Mouse (Mus musculus): Measurements from ENCODE around the gene Dst.

Dst gene

DNA sequence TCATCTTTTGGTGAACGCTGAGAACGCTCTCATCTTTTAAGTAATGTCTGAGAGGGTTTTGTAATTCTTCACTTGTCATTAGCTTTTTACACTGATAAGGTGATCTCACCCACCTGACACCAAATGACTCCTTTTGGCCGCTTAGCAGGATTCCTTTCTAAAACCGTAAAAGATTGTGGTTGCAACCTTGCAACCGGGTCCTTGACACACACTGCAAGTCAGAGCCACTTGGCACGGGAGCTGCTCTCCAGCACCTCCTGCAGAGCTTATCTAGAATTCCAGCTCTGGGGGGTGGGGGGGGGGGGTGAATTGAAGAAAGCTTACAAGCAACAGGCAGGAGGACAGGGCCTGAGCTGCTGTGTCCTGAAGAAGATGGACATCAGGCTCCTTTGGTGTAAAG is 420.6 kb downstream of the Dst start:
- intact Hi-C loops (cut with DNase I), result no loop called here

DNA sequence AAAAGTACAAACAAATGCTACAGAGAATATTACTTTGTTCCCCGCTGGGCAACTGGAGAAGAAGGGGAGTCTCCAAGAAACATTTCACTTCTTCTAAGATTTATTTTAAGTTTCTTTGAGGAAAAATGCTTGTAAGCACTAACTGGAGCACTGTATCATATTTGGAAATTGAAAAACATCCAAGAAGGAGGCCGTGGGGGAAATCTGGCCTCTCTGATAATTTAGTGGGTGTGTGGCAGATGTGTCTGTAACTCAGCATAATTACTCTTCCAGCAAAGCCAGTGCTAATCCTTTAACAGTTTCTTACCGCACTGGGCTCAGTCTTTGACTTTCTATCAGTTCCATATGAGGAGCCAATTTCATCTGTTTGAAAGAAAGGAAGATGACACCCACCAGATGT is 423.7 kb downstream of the Dst start:
- intact Hi-C loops (cut with DNase I), result no loop called here

Small RNAs within 50 kb of the gene (microRNA-seq; reads per million reads assigned to microRNA genes)
- gene Mir6896, result 0.12 to 0.46 reads per million in 2 experiments

Measured in adrenal gland (tissue).